Mouse (Mus musculus) lung, adult 2 months (tissue): Measurements from ENCODE around the gene Scube1. TPM values are rescaled to one million over a fixed set of nuclear protein-coding genes. Genes with fewer than 3 reads are reported as not detected.

ENCODE experiments used
- DNase-seq: peaks from one replicate; pipeline ENCODE4 v3.0.0; 2022
- H3K4me1 ChIP-seq: fragments of 200-500 bp; 2 replicates; pipeline ENCODE4 v1.6.1; 2011; ENCODE audit warnings: low read length; ENCODE audit not compliant: control insufficient read depth, insufficient read depth
- H3K4me3 ChIP-seq: fragments of 200-500 bp; replicated peaks from 2 replicates; pipeline ENCODE3; 2011; ENCODE audit warnings: low read depth, mild to moderate bottlenecking, control low read depth, low read length; ENCODE audit errors: extremely low read depth
- CTCF ChIP-seq: fragments of 200-500 bp; IDR thresholded peaks from 2 replicates; pipeline ENCODE4 v1.5.1; 2011; ENCODE audit warnings: mild to moderate bottlenecking, low read length, control low read depth; ENCODE audit not compliant: insufficient read depth
- POLR2A ChIP-seq: fragments of 200-500 bp; IDR thresholded peaks from 2 replicates; pipeline ENCODE4 v1.6.1; 2011; ENCODE audit warnings: low read depth, mild to moderate bottlenecking, control low read depth, low read length, borderline replicate concordance; ENCODE audit errors: extremely low read depth
- WGBS: fragments of 180-500 bp; shearing (Covaris S2); methylation state at CpG from one replicate; pipeline ENCODE4 v1.1.7; 2018; 5-methylcytosine and 5-hydroxymethylcytosine counted together
- polyA plus RNA-seq: library from polyadenylated mRNA; depleted of rRNA; stranded (reverse); fragments of >200 nt; gene quantifications from 2 replicates; pipeline ENCODE4 v1.2.3, GENCODE M21; 2012

The Scube1 gene
- polyA plus RNA-seq, 1 experiment: 17.2 TPM

DNA sequence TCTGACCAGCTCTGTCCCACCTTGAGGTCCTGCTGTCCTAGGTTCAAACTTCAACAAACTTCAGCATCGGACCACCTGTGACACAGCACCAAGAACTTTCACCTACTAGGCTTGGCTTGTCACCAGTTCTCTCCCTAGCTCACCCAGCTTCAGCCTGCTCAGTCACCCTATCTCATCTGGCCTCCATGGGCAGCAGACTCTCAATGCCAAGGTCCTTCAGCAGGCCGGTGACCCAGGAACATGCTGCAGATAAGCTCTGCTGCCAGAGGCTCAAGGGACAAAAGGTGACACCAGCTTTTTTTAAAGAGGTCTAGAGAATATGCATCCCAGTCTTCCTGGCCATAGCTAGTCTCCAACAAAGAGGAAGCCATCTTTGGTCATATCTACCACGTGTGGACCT is 48.5 kb downstream of the Scube1 start:
- 93% methylated on average over 3 of the region's 3 CpGs for WGBS
- Histone ChIP-seq H3K4me1 (peaks cover 14% of the 10 kb centered on the region), H3K4me3 (no peak overlapping the region)
- TF ChIP-seq POLR2A (no peak), CTCF (no peak)
- DNase-seq: no peak

DNA sequence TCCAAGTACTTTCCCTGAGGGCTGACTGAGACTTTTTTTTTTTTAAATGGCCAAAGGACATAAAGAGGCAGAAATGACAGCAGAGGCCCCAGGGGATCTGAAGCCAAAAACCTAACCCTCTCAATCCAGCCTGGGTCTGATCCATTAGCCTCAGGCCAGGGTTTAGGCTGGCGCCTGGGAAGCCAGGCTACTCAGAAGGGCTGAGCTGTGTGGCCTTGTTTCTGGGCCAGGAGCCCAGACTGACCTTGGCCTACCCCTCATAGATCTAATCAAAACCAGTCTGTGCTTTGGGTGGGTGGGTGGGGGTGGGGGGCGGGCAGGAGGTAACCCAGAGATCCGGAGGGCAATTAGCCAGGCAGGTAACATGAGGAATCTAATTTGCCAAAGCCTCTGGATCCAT is 51.2 kb downstream of the Scube1 start:
- Histone ChIP-seq H3K4me1 (no peaks in the 10 kb centered on the region; the same call in 1 of the 2 replicates), H3K4me3 (no peak overlapping the region)
- whole genome bisulfite sequencing: 91% methylated on average over 3 of the region's 3 CpGs
- TF ChIP-seq CTCF: no peak
- no peak for DNase-seq

DNA sequence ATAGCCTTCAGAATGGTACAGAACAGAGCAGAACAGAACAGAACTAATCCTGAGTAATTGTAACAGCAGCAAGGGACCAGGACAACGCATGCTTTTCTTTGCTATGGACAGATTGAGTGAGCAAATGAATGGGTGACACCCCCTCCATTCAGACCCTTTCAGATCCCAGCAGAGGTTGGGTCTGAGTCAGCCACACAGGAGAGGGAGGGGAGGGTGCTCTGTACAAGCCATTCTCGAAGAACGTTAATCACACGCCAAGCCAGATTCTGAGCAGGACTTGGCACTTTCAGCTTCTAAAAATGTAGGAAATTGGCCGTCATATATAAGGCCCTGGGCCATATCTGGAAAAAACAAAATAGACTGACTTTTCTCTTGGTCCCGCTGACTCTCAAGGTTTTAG is 57.3 kb downstream of the Scube1 start:
- 53% methylated on average over 6 of the region's 6 CpGs for WGBS
- no peak for DNase-seq
- TF ChIP-seq POLR2A: no peak
- no peak for TF ChIP-seq CTCF
- Histone ChIP-seq H3K4me3 (no peak overlapping the region), H3K4me1 (peaks cover 9% of the 10 kb centered on the region; the same call in 1 of the 2 replicates)

DNA sequence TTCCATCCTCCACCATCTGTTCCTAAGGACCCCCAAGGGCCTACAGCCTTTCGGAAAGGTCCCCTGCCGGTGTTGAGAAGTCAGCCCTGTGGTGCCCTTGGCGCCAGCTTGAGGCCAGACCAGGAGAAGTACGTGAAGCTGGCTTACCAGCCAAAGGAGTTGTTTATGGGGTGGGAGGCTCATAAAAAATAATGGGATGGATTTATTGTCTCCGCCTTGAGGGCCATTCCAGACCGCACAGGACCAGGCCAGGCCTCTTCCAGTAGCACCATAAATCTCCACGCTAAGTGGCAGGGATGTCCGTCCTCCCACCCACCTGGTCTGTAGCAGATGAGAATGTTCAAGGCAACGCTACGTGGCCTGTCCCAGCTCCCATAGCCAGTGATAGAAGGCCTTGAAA is 58.4 kb downstream of the Scube1 start:
- H3K4me3 ChIP-seq: no peak overlapping the region
- peaks cover 9% of the 10 kb centered on the region; the same call in 1 of the 2 replicates for H3K4me1 ChIP-seq
- 93% methylated on average over 10 of the region's 10 CpGs for WGBS
- DNase-seq: no peak
- TF ChIP-seq POLR2A (no peak), CTCF (no peak)

DNA sequence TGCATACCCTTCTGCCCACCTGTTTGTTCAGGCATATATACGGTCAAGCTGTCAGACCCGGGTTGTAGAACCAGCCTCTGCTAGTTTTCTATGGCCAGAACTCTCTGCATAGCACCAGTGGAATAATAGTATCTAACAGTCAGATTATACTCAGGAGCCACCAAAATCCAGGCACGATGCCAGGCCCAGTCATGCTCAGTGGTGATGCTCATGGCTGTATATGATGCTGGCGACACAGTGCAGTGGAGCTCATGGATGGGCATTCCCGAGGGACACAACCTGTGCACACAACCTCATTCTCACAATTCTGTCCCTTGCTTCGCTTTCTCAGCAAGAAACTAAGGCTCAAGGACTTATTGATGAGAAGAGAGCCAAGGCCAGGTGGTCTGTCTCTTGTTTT is 58.8 kb downstream of the Scube1 start:
- Histone ChIP-seq H3K4me1 (peaks cover 9% of the 10 kb centered on the region; the same call in 1 of the 2 replicates), H3K4me3 (no peak overlapping the region)
- DNase-seq: no peak
- TF ChIP-seq POLR2A: no peak
- no peak for TF ChIP-seq CTCF
- WGBS: 83% methylated on average over 6 of the region's 6 CpGs

DNA sequence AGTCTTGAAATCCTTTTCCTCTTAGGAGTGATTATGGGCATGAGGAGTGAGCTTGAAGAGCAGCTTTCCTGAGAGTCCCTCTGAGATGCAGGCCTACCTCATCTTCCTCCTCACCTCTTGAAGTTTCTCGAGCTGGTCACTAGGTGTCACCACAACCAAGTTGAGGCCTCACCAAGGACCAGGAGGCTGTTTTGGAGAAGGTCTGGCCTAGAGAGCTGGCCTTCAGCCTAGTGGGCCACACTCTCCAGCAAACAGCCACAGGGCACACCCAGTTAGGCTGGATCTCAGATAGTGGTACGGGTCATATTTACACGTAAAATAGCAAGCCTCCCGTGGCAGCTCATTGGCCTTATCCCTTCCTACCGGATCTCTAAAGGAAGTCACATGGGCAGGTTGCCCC is 60.1 kb downstream of the Scube1 start:
- WGBS: 27% methylated on average over 5 of the region's 5 CpGs
- peaks cover 9% of the 10 kb centered on the region; the same call in 1 of the 2 replicates for H3K4me1 ChIP-seq
- DNase-seq: peak; percentile 43
- no peak overlapping the region for H3K4me3 ChIP-seq
- TF ChIP-seq POLR2A (no peak), CTCF (peak; percentile 90)

DNA sequence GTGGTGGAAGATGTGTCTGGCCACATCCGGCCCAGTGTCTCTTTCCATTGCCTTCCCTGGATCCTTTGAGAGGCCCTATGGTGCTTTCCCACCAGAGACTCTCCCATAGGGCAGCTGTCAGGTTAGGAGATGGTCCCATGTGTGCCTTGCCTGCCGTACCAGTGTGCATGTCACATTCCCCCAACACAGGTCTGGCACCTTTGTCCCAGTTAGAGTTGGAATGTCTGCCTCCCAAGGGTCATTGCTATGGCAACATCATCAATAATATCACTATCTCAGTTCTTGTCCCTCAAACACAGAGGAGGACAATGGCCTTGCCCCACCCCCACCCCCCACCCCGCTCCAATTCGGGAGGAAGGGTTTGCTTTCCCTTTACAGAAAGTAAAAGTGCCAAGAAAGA is 61.8 kb downstream of the Scube1 start:
- no peak for DNase-seq
- no peak for TF ChIP-seq POLR2A
- no peak for TF ChIP-seq CTCF
- H3K4me3 ChIP-seq: no peak overlapping the region
- peaks cover 9% of the 10 kb centered on the region; the same call in 1 of the 2 replicates for H3K4me1 ChIP-seq
- WGBS: 39% methylated on average over 4 of the region's 4 CpGs

DNA sequence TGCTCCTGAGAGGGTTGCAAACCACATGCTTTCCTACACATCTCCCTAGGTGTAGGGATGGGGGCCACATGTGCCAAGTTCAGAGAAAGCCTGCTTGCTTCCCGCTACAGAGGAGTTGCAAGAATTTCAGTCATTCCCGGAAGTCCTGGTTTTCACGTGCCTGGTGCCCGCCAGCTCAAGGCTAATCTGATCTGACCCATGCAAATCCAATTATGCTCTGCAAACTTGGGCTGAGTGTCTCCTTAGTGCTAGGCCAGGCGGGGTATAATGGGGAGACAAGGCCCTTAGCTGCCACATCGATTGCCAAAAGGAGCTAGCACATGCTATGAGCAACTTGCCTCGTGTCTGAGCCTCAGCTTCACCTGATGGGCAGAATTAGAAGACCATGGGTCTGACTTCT is 62.7 kb downstream of the Scube1 start:
- no peak for TF ChIP-seq POLR2A
- TF ChIP-seq CTCF: no peak
- 70% methylated on average over 7 of the region's 7 CpGs for WGBS
- no peak overlapping the region for H3K4me3 ChIP-seq
- peaks cover 9% of the 10 kb centered on the region; the same call in 1 of the 2 replicates for H3K4me1 ChIP-seq
- no peak for DNase-seq

DNA sequence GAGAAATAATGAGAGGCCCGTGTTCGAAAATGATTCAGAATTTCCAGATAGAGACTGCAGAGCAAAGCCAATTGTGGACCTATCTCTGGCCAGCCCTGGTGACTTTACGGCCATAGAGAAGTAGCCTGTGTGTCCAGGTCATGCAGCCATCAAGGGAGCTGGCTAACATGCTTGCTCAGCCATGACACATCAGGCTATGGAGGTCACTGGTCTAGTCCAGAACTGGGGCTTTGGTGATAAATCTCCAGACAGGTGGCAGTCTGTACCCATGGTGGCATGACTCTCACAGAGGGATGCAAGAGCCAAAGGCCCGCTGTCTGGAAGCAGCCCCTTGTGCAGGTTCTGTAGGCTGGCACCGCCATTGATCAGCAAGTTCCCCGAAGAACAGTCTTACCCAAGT is 82.3 kb downstream of the Scube1 start:
- 94% methylated on average over 6 of the region's 6 CpGs for WGBS
- no peaks in the 10 kb centered on the region for H3K4me1 ChIP-seq
- TF ChIP-seq CTCF: no peak
- no peak for TF ChIP-seq POLR2A
- no peak overlapping the region for H3K4me3 ChIP-seq
- no peak for DNase-seq

DNA sequence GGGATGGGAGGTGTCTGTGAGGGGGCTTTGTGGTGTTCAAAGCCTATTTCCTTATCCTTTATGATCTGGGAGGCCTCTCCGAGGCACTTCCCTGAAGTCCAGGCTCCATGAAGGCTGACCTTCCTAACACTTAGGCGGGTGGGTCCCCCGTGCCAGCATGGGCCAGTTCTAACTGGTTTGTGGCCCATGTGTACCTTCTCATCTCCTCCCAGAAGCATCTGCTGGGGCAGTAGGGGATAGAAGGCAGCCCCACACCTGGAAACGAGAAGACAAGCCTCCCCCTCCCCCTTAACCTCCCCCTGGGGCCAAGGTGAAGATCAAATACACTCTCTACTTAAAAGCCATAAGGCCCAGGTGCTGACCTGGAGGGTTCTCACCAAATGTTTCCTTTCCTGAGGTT is 84.6 kb downstream of the Scube1 start:
- WGBS: 33% methylated on average over 4 of the region's 4 CpGs
- no peak for TF ChIP-seq CTCF
- no peak for TF ChIP-seq POLR2A
- no peak overlapping the region for H3K4me3 ChIP-seq
- H3K4me1 ChIP-seq: no peaks in the 10 kb centered on the region
- no peak for DNase-seq
